In the genomic region with DNA sequence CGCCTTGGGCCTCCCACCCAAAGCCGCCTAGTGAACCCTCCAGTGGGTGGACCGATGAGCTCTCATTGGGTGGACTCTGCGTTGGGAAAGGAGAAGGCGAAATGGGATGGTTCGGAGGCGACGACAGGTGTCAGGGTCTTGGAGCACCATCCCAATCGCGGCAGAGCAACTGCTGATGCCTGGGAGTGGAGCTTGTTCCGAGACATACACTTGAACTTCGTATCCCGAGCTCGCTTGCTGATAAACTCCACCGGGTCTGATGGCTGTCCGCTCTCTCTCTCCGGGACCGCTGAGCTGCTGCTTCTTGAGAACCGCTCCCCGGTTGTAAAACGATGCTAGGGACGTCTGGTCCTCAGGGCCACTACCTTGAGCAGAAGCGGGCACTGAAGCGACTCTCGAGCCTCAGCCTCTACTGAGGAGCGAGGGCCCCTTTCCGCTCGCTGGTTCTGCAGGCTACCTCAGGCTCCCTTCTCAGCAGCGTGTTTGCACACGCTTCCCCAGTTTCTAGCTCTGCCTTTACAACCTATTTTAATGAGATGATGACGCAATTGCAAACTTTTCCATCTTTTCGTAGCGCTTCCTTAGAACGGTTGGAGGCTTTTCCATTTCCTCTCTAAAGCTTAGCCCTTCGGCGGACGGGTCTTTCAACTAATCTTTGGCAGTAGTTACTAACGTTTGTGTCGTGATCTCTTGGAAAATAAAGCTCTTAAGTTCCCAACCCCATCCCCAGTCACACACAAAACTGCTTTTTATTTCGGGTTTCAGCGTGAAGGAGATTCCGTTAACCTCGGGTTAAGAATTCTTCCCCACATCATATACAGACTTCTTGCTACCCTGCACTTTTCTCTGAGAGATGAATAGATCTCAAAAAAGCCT, we compare ENCODE assay signal across 8 mouse cellular contexts. TPM values are rescaled to one million over a fixed set of nuclear protein-coding genes. Genes with fewer than 3 reads are reported as not detected.
DNase-seq lines count a peak whose midpoint lies in the region; ATAC-seq and TF ChIP-seq lines count a peak whose summit lies in the region.

No protein-coding gene starts in this region.

- H3K27ac ChIP-seq in cerebellum, adult 2 months (ENCODE audit: insufficient read depth, low read length): peak overlapping the region; percentile 85
- H3K27ac ChIP-seq in heart, embryonic 13.5 days (replicated peaks): peak overlapping the region; percentile 98
- H3K27ac ChIP-seq in limb, embryonic 12.5 days: peak overlapping the region; percentile 91
- H3K27ac ChIP-seq in midbrain, embryonic 12.5 days (replicated peaks): peak overlapping the region; percentile 94

- ATAC-seq in heart, embryonic 13.5 days (ENCODE audit: extremely low read depth, insufficient number of reproducible peaks, low FRiP score, low TSS enrichment): no peak
- ATAC-seq in limb, embryonic 12.5 days (ENCODE audit: insufficient number of reproducible peaks, insufficient read depth, low FRiP score, low TSS enrichment, low read depth): 0 out of 2 replicates have a peak, but pooled peaks have one; percentile 2
- 0 out of 2 replicates have a peak, but pooled peaks have one; percentile 0 for ATAC-seq in midbrain, embryonic 12.5 days (ENCODE audit: low FRiP score, low read depth)

- peak overlapping the region; percentile 96 for H3K4me2 ChIP-seq in heart, embryonic 13.5 days
- H3K4me2 ChIP-seq in limb, embryonic 12.5 days: peak overlapping the region; percentile 82
- H3K4me2 ChIP-seq in midbrain, embryonic 12.5 days (replicated peaks): peak overlapping the region; percentile 89

- no peak for TF ChIP-seq CTCF in cerebellum, adult 2 months (IDR thresholded peaks at IDR 0.05; ENCODE audit: borderline replicate concordance, insufficient read depth, low read depth, low read length)

- DNase-seq in cerebellum, adult 2 months: no peak
- DNase-seq in cerebellum, postnatal 36 days: no peak
- peak; percentile 39 to 57 for DNase-seq in urinary bladder, postnatal 36 days (ENCODE audit: low spot score in 2 of 2)
- DNase-seq in urinary bladder, postnatal 10 days (ENCODE audit: low spot score): no peak
- peak; percentile 47 to 57 for DNase-seq in thymus, postnatal 10 days (ENCODE audit: low spot score in 2 of 2)

- peaks cover 7% of the 10 kb centered on the region for H3K4me1 ChIP-seq in cerebellum, adult 2 months (ENCODE audit: control insufficient read depth, insufficient read depth, low read length)
- H3K4me1 ChIP-seq in heart, embryonic 13.5 days: peaks cover 33% of the 10 kb centered on the region
- peaks cover 22% of the 10 kb centered on the region for H3K4me1 ChIP-seq in limb, embryonic 12.5 days (replicated peaks)
- peaks cover 22% of the 10 kb centered on the region for H3K4me1 ChIP-seq in midbrain, embryonic 12.5 days

- H3K9ac ChIP-seq in heart, embryonic 13.5 days: peak overlapping the region; percentile 84
- H3K9ac ChIP-seq in limb, embryonic 12.5 days (replicated peaks): peak overlapping the region; percentile 61
- H3K9ac ChIP-seq in midbrain, embryonic 12.5 days (replicated peaks): peak overlapping the region; percentile 65

- H3K36me3 ChIP-seq in heart, embryonic 13.5 days: no peaks in the 10 kb centered on the region
- no peaks in the 10 kb centered on the region for H3K36me3 ChIP-seq in limb, embryonic 12.5 days
- H3K36me3 ChIP-seq in midbrain, embryonic 12.5 days: no peaks in the 10 kb centered on the region

- H3K27me3 ChIP-seq in cerebellum, adult 2 months (ENCODE audit: control insufficient read depth, insufficient read depth, low read length): no peaks in the 10 kb centered on the region
- no peaks in the 10 kb centered on the region for H3K27me3 ChIP-seq in heart, embryonic 13.5 days (replicated peaks)
- peaks cover 6% of the 10 kb centered on the region for H3K27me3 ChIP-seq in limb, embryonic 12.5 days
- 0 out of 2 replicates have a peak, but pooled peaks cover 5% of the 10 kb centered on the region for H3K27me3 ChIP-seq in midbrain, embryonic 12.5 days

- TF ChIP-seq POLR2A in cerebellum, adult 2 months (IDR thresholded peaks at IDR 0.05; ENCODE audit: borderline replicate concordance, insufficient read depth, low read length): no peak

- H3K4me3 ChIP-seq in cerebellum, adult 2 months (replicated peaks; ENCODE audit: insufficient read depth, low read depth, low read length): peak overlapping the region; percentile 75
- peak overlapping the region; percentile 84 for H3K4me3 ChIP-seq in heart, embryonic 13.5 days
- H3K4me3 ChIP-seq in limb, embryonic 12.5 days (replicated peaks): peak overlapping the region; percentile 97
- H3K4me3 ChIP-seq in midbrain, embryonic 12.5 days: peak overlapping the region; percentile 83

- no peaks in the 10 kb centered on the region for H3K9me3 ChIP-seq in heart, embryonic 13.5 days
- no peaks in the 10 kb centered on the region for H3K9me3 ChIP-seq in limb, embryonic 12.5 days
- H3K9me3 ChIP-seq in midbrain, embryonic 12.5 days: no peaks in the 10 kb centered on the region

- under 1% methylated on average over 43 of the region's 43 CpGs for WGBS in cerebellum, adult 2 months
- 2% methylated on average over 43 of the region's 43 CpGs for WGBS in heart, embryonic 13.5 days
- 2% methylated on average over 43 of the region's 43 CpGs for WGBS in limb, embryonic 12.5 days
- WGBS in midbrain, embryonic 12.5 days: 2% methylated on average over 43 of the region's 43 CpGs

RNA-seq across cellular contexts. Expression of a gene that starts 1.1 kb away (rescaled TPM):
- polyA plus RNA-seq in cerebellum, adult 2 months (2012; rRNA removed): 109 and 110 TPM in 2 replicates
- polyA plus RNA-seq in heart, embryonic 13.5 days (2015; fragmentation: Nextera tagmentation; extraction: Ambion mirVana): 10.1 and 10.2 TPM in 2 replicates
- polyA plus RNA-seq in limb, embryonic 12.5 days (2016; fragmentation: Nextera tagmentation; extraction: Ambion mirVana): 16.8 and 20.4 TPM in 2 replicates
- polyA plus RNA-seq in midbrain, embryonic 12.5 days (2016; fragmentation: Nextera tagmentation; extraction: Ambion mirVana): 15.8 and 16.7 TPM in 2 replicates

RNA-seq across cellular contexts. Expression of a gene that starts 13.7 kb away (rescaled TPM):
- 10.8 and 11.7 TPM in 2 replicates for polyA plus RNA-seq in cerebellum, adult 2 months (2012; rRNA removed)
- polyA plus RNA-seq in heart, embryonic 13.5 days (2015; fragmentation: Nextera tagmentation; extraction: Ambion mirVana): 6.1 and 6.6 TPM in 2 replicates
- polyA plus RNA-seq in limb, embryonic 12.5 days (2016; fragmentation: Nextera tagmentation; extraction: Ambion mirVana): 10.5 and 11.6 TPM in 2 replicates
- polyA plus RNA-seq in midbrain, embryonic 12.5 days (2016; fragmentation: Nextera tagmentation; extraction: Ambion mirVana): 9.7 and 9.9 TPM in 2 replicates

Comparison
In these comparisons a context has a peak if more than half of its experiments do, and no peak if none do; other contexts are left out.
1. DNase-seq: peak in urinary bladder, postnatal 36 days (2 of 2) and thymus, postnatal 10 days (2 of 2); none in cerebellum, adult 2 months (0 of 2), cerebellum, postnatal 36 days (0 of 2) and urinary bladder, postnatal 10 days (single experiment).
2. Peak in every context shown above with its lines, with median percentiles within 50 percentile points of each other: H3K27ac ChIP-seq, H3K4me3 ChIP-seq, H3K4me2 ChIP-seq and H3K9ac ChIP-seq.